Mouse (Mus musculus) hindbrain, embryonic 15.5 days (tissue): ENCODE results near the gene Nectin4. TPM values are rescaled to one million over a fixed set of nuclear protein-coding genes. Genes with fewer than 3 reads are reported as not detected.

ENCODE experiments used
- ATAC-seq: fragments of 200-750 bp; cut with Nextera tagmentation; 2 replicates; pipeline ENCODE4 v1.8.0; 2017; ENCODE audit warnings: low read depth, moderate number of reproducible peaks, moderate TSS enrichment; ENCODE audit not compliant: low FRiP score
- H3K27ac ChIP-seq: fragments of 300-500 bp; sonication (generic); replicated peaks from 2 replicates; pipeline ENCODE4 v1.5.1; 2015; ENCODE audit warnings: mild to moderate bottlenecking, inconsistent platforms
- H3K27me3 ChIP-seq: fragments of 300-500 bp; sonication (generic); 2 replicates; pipeline ENCODE4 v1.6.1; 2015; ENCODE audit warnings: control low read depth, inconsistent platforms
- H3K36me3 ChIP-seq: fragments of 300-500 bp; sonication (generic); 2 replicates; pipeline ENCODE4 v1.6.1; 2015; ENCODE audit warnings: control low read depth, inconsistent platforms
- H3K4me1 ChIP-seq: fragments of 300-500 bp; sonication (generic); replicated peaks from 2 replicates; pipeline ENCODE4 v1.6.1; 2015; ENCODE audit warnings: control low read depth, inconsistent platforms
- H3K4me2 ChIP-seq: fragments of 300-500 bp; sonication (generic); 2 replicates; pipeline ENCODE4 v1.6.1; 2015; ENCODE audit warnings: moderate library complexity, mild to moderate bottlenecking, inconsistent platforms
- H3K4me3 ChIP-seq: fragments of 300-500 bp; sonication (generic); 2 replicates; pipeline ENCODE4 v1.5.1; 2015; ENCODE audit warnings: mild to moderate bottlenecking, inconsistent platforms
- H3K9ac ChIP-seq: fragments of 300-500 bp; sonication (generic); 2 replicates; pipeline ENCODE4 v1.6.1; 2015; ENCODE audit warnings: inconsistent platforms
- H3K9me3 ChIP-seq: fragments of 300-500 bp; sonication (generic); 2 replicates; pipeline ENCODE4 v1.6.1; 2016; ENCODE audit warnings: control low read depth, inconsistent platforms
- WGBS: fragments of 180-500 bp; shearing (Covaris S2); methylation state at CpG from one replicate; pipeline ENCODE4 v1.1.7; 2015; 5-methylcytosine and 5-hydroxymethylcytosine counted together
- polyA plus RNA-seq: library from polyadenylated mRNA; unstranded; fragments of >200 nt; fragmentation: Nextera tagmentation; extraction: Ambion mirVana; gene quantifications from 2 replicates; pipeline ENCODE4 v1.2.1, GENCODE M21; 2015

Gene Nectin4
- polyA plus RNA-seq, 1 experiment from 2014 or later: 3.5 TPM

DNA sequence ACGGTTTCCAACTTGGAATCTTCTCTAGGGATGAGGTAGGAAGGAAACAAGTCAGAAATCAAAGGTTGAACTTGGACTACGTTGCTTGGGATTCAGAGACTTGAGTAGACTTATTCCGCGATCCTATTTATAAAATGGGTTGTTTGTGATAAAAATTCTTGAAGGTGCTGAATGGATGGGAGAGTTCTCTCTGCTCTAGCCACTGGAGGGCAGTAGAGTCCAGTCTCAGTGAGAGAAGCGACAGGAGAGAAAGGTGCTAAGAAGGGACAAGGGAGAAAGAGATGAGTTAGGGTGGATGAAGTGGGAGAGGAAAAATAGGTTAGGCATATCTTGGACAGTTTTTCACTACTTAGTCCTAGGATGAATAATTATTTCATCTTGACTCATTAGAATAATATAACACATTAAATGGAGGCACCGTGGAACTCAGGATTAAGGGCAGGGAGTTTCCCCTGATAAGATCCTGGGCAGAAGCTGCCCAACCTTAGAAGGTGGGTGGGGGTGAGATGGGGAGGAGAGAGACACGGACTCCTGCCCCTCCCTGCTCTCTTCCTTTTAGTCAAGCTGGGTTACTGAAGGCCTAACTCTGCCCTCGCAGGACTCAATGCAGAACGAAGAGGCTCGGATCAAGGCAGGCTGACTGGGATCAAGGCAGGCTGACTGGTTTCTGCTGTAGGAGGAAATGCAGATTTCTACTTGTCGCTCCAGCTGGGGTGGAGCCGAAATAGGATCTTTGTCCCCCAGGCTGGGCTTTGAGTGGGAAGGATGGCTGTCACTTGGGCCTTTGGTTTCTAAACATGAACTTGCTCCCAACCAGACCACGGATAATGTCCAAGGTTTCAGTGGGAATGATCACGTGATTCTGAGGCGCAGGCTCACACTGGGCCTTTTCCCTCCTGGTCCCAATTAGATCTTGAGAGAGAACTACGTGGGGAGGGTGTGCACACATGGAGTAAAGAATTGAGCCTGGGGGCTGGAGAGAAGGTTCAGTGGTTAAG, 8.5 kb upstream of the Nectin4 start:
- peak overlapping the region; percentile 66 for H3K9ac ChIP-seq
- no peaks in the 10 kb centered on the region for H3K27me3 ChIP-seq
- peak overlapping the region; percentile 79 for H3K4me2 ChIP-seq
- H3K36me3 ChIP-seq: peaks cover 8% of the 10 kb centered on the region; the same call in 1 of the 2 replicates
- H3K27ac ChIP-seq: peak overlapping the region; percentile 88
- ATAC-seq: peak; percentile 58
- H3K9me3 ChIP-seq: no peaks in the 10 kb centered on the region
- peaks cover 15% of the 10 kb centered on the region for H3K4me1 ChIP-seq
- 33% methylated on average over 16 of the region's 16 CpGs for WGBS
- H3K4me3 ChIP-seq: peak overlapping the region; percentile 48

DNA sequence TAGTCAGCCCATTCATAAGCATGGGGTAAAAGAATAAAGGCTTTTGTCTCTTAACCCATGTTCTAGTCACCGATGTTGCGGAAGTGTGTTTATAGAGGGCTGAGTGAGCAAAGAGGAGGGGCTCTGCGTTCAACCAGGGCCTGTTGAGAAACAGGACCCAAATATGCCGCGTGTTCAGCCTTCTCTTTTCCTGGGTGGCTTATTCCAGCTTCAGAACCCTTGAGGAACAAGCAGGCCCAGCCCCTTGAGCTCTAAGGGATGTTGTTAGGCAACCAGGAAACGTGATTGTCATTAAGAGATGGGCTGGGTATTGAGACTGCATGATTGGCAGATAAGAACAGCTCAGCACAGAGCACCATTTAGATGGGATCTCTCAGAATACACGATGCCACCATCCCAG, 4.0 kb upstream of the Nectin4 start:
- Histone ChIP-seq H3K27ac (no peak overlapping the region), H3K4me3 (no peak overlapping the region), H3K4me1 (peaks cover 8% of the 10 kb centered on the region), H3K4me2 (no peak overlapping the region), H3K36me3 (no peaks in the 10 kb centered on the region), H3K27me3 (no peaks in the 10 kb centered on the region), H3K9ac (no peak overlapping the region), H3K9me3 (no peaks in the 10 kb centered on the region)
- no peak for ATAC-seq
- 65% methylated on average over 7 of the region's 7 CpGs for WGBS

DNA sequence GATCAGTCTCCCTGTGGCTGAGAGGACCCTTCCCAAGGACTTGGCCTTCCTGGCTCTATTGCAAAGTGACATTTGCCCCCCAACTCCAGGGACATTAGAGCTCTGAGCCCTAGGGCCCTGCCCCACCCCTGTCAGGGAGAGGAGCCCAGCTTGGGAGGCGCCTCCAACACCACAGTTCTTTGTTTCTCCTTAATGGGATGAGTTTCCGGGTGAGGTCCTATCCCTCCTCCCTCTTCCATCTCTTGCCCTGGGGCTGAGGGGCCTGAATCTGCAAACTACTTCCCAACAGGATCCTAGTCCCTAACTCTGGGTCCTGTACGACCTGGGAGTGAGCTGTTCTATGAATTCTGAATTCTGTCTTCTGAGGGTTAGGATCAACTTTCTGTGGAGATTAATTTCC, 3.0 kb downstream of the Nectin4 start:
- H3K4me2 ChIP-seq: no peak overlapping the region
- no peaks in the 10 kb centered on the region for H3K9me3 ChIP-seq
- ATAC-seq: no peak
- 55% methylated on average over 3 of the region's 3 CpGs for WGBS
- H3K9ac ChIP-seq: no peak overlapping the region
- H3K4me3 ChIP-seq: no peak overlapping the region
- no peaks in the 10 kb centered on the region for H3K36me3 ChIP-seq
- H3K4me1 ChIP-seq: no peaks in the 10 kb centered on the region
- H3K27me3 ChIP-seq: no peaks in the 10 kb centered on the region
- no peak overlapping the region for H3K27ac ChIP-seq

DNA sequence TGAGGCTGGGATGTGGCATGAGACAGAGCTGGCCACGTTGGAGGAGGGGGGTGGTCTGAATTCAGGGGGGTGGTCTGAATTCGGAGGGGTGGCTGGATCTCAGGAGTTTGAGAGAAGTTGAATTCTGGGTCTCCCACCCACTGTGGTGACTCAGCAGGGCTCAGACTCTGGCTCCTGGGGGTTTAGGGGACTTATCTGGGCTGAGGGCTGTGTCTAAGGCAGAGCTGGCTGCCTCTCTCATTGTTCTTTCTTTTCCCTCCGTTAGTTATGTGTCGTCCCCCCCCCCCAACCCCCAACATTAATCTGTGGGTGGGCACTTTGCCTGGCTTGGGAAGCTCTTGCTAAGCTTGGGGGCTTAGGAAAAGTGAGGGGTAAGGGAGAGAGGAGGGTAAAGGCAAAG, 4.0 kb downstream of the Nectin4 start:
- Histone ChIP-seq H3K27me3 (no peaks in the 10 kb centered on the region), H3K4me2 (no peak overlapping the region), H3K9ac (no peak overlapping the region), H3K27ac (no peak overlapping the region), H3K36me3 (no peaks in the 10 kb centered on the region), H3K9me3 (no peaks in the 10 kb centered on the region), H3K4me1 (no peaks in the 10 kb centered on the region), H3K4me3 (no peak overlapping the region)
- no peak for ATAC-seq
- 7% methylated on average over 4 of the region's 4 CpGs for WGBS

DNA sequence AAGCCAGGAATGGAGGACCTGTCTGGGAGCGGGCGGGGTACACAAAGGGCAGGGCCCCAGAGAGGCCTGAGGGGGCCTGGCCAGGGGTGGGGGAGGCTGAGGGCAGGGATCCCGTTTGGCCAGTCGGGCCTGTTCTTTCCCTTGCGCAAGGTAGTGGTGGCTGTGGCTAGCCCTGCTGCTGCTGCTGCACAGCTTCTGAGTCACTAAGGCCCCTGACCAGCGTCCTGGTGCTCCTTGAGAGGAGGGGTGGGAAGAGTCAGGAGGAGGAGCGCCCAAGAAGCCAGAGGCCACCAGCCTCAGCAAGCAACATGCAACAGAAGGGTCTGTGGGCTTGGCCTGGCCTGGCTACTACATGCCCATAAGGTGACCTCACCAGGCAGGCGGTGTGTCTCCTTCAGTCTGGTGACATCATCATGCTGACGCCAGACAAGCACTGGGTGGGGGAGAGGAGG, 5.8 kb downstream of the Nectin4 start:
- no peak overlapping the region for H3K4me2 ChIP-seq
- no peak overlapping the region for H3K27ac ChIP-seq
- H3K4me3 ChIP-seq: no peak overlapping the region
- ATAC-seq: no peak
- 50% methylated on average over 9 of the region's 9 CpGs for WGBS
- no peaks in the 10 kb centered on the region for H3K36me3 ChIP-seq
- no peak overlapping the region for H3K9ac ChIP-seq
- peaks cover 10% of the 10 kb centered on the region for H3K4me1 ChIP-seq
- 0 out of 2 replicates have a peak, but pooled peaks cover 2% of the 10 kb centered on the region for H3K27me3 ChIP-seq
- H3K9me3 ChIP-seq: no peaks in the 10 kb centered on the region

DNA sequence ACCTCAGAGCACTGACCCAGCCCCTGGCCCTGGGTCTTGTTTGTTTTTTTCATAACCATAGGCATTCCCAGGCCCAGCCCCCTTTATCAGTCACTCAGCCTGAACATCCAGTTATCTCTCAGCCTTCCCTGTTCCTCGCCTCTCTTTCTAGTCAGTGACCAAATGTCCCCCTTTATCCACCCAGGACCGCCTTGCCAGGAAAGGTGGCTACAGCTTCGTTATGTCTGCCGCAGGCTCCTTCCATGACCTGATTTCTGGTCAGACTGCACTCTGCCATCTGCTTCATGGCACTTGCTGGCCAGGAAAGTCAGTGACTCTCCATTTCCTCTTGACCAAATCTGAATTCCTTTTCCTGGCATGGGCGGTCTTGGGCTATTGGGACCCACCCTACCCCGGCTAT, 8.4 kb downstream of the Nectin4 start:
- 93% methylated on average over 6 of the region's 6 CpGs for WGBS
- Histone ChIP-seq H3K27ac (no peak overlapping the region), H3K27me3 (0 out of 2 replicates have a peak, but pooled peaks cover 5% of the 10 kb centered on the region), H3K4me2 (no peak overlapping the region), H3K4me3 (no peak overlapping the region), H3K9me3 (no peaks in the 10 kb centered on the region), H3K9ac (no peak overlapping the region), H3K36me3 (no peaks in the 10 kb centered on the region), H3K4me1 (peaks cover 10% of the 10 kb centered on the region)
- no peak for ATAC-seq

DNA sequence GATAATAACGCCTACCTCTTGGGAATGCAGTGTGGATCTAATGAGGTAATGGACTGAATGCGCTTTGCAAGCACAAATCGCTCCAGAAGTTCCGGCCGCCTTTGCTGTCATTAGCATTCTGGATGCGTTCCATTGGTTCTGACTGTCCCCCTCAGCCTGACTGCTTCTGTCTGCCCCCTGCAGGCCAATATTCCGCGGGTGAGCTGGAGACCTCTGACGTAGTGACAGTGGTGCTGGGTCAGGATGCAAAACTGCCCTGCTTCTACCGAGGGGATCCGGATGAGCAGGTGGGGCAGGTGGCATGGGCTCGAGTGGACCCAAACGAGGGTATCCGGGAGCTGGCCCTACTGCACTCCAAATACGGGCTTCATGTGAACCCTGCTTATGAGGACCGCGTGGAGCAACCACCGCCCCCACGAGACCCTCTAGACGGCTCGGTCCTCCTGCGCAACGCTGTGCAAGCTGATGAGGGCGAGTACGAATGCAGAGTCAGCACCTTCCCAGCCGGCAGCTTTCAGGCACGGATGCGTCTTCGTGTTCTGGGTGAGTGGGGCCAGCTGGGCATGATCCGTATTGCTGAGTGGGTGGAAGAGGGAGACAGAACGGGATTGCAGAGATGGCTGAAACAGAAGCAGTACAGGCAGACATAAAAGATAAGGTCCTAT, 10.2 kb downstream of the Nectin4 start:
- Histone ChIP-seq H3K27ac (peak overlapping the region; percentile 67), H3K4me1 (peaks cover 10% of the 10 kb centered on the region), H3K27me3 (0 out of 2 replicates have a peak, but pooled peaks cover 5% of the 10 kb centered on the region), H3K9ac (peak overlapping the region; percentile 45), H3K4me3 (peak overlapping the region; percentile 39), H3K9me3 (no peaks in the 10 kb centered on the region), H3K4me2 (peak overlapping the region; percentile 65), H3K36me3 (no peaks in the 10 kb centered on the region)
- peak; percentile 83 for ATAC-seq
- 3% methylated on average over 31 of the region's 31 CpGs for WGBS

DNA sequence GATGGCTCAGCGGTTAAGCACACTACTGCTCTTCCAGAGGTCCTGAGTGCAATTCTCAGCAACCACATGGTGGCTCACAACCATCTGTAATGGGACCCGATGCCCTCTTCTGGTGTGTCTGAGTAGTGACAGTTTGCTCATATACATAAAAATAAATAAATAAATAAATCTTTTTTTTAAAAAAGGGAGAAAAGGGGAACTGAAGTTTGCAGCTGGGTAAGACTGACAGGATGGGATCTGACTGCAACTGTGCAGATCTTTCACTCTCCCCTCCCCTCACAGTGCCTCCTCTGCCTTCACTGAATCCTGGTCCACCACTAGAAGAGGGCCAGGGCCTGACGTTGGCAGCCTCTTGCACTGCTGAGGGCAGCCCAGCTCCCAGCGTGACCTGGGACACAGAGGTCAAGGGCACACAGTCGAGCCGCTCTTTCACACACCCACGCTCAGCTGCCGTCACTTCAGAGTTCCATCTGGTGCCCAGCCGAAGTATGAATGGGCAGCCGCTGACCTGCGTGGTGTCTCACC, 12.3 kb downstream of the Nectin4 start:
- Histone ChIP-seq H3K27me3 (0 out of 2 replicates have a peak, but pooled peaks cover 5% of the 10 kb centered on the region), H3K9ac (no peak overlapping the region)

DNA sequence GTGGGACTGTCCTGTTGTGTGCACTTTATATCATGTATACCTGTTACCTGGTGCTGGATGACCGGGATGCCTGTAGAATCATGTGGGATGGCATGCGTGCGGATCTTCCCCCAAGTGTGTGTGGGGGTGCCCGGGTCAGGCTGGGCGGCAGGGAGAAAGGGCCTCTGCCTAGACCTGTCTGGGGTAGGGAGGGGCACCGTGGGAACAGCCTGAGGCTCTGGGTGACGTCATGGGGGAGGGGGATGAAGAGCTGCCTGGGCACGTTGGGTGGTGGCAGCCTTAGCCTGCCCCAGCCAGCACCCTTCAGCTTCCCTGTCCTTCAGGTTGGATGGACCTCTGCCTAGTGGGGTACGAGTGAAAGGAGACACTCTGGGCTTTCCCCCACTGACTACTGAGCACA, 14.5 kb downstream of the Nectin4 start:
- H3K4me1 ChIP-seq: peaks cover 10% of the 10 kb centered on the region
- 70% methylated on average over 9 of the region's 9 CpGs for WGBS
- no peak overlapping the region for H3K9ac ChIP-seq
- H3K36me3 ChIP-seq: no peaks in the 10 kb centered on the region
- 0 out of 2 replicates have a peak, but pooled peaks cover 3% of the 10 kb centered on the region for H3K27me3 ChIP-seq
- no peak overlapping the region for H3K4me2 ChIP-seq
- H3K27ac ChIP-seq: no peak overlapping the region
- ATAC-seq: no peak
- no peak overlapping the region for H3K4me3 ChIP-seq
- no peaks in the 10 kb centered on the region for H3K9me3 ChIP-seq

More for the DNA sequence above, 12.3 kb downstream of the Nectin4 start:
- Histone ChIP-seq H3K27ac (no peak overlapping the region), H3K4me3 (no peak overlapping the region), H3K4me1 (peaks cover 10% of the 10 kb centered on the region), H3K36me3 (no peaks in the 10 kb centered on the region), H3K4me2 (no peak overlapping the region), H3K9me3 (no peaks in the 10 kb centered on the region)
- no peak for ATAC-seq
- WGBS: 78% methylated on average over 11 of the region's 11 CpGs

DNA sequence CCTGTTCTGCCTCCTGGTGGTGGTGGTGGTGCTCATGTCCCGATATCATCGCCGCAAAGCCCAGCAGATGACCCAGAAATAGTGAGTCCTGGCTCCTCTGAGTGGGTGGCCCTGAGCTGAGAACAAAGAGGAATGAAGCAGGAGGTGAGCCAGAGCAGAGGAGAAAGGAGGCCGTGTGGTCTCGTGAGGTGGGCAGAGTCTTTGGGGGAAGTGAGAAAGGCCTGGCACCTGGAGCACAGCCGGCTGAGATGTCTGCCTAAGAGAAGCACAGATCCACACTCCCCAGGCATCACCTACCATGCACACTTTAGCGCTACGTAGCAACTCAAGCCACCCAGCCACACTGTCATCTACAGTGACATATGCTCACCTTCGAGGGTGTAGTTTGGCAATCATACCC, 15.3 kb downstream of the Nectin4 start:
- 0 out of 2 replicates have a peak, but pooled peaks cover 2% of the 10 kb centered on the region for H3K27me3 ChIP-seq
- peaks cover 5% of the 10 kb centered on the region for H3K4me1 ChIP-seq
- no peak overlapping the region for H3K27ac ChIP-seq
- H3K4me2 ChIP-seq: no peak overlapping the region
- no peak overlapping the region for H3K9ac ChIP-seq
- WGBS: 73% methylated on average over 9 of the region's 9 CpGs
- ATAC-seq: no peak
- H3K9me3 ChIP-seq: no peaks in the 10 kb centered on the region
- H3K36me3 ChIP-seq: no peaks in the 10 kb centered on the region
- no peak overlapping the region for H3K4me3 ChIP-seq

DNA sequence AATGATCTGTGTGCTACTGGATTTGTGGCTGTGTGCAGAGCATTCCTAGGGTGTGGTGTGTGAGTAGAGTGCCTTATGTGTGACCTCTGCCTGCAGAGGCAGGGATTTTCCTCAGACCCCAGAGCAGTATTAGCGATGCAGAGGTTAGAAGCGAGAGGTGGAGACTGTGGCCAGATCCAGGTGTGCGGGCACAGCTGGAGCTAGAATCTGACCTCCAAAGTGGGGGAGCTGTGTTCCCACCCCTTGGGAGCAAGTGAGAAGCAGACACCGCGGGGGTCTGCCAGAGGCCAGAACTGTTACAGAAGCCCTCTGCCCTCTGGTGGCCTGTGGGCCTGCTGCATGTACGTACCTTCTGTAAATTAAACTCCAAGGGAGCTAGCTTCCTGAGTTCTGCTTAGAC, 17.2 kb downstream of the Nectin4 start:
- WGBS: 22% methylated on average over 6 of the region's 6 CpGs
- no peak for ATAC-seq
- H3K27ac ChIP-seq: no peak overlapping the region
- no peaks in the 10 kb centered on the region for H3K9me3 ChIP-seq
- no peaks in the 10 kb centered on the region for H3K36me3 ChIP-seq
- H3K4me2 ChIP-seq: no peak overlapping the region
- no peak overlapping the region for H3K4me3 ChIP-seq
- no peak overlapping the region for H3K9ac ChIP-seq
- H3K4me1 ChIP-seq: no peaks in the 10 kb centered on the region
- no peaks in the 10 kb centered on the region for H3K27me3 ChIP-seq
